Mouse (Mus musculus) lung, adult 2 months (tissue): ENCODE data around the gene Tbc1d10a.

ENCODE experiments used
- CTCF ChIP-seq: fragments of 200-500 bp; IDR thresholded peaks from 2 replicates; pipeline ENCODE4 v1.5.1; 2011; ENCODE audit warnings: mild to moderate bottlenecking, low read length, control low read depth; ENCODE audit not compliant: insufficient read depth
- POLR2A ChIP-seq: fragments of 200-500 bp; IDR thresholded peaks from 2 replicates; pipeline ENCODE4 v1.6.1; 2011; ENCODE audit warnings: low read depth, mild to moderate bottlenecking, control low read depth, low read length, borderline replicate concordance; ENCODE audit errors: extremely low read depth

- no peak for TF ChIP-seq POLR2A
- no peak for TF ChIP-seq CTCF
These were observed 18.6 kb downstream of the Tbc1d10a start for GRCm38 (mm10) chr11:4205097-4205655.
